Mouse (Mus musculus) hindbrain, embryonic 10.5 days (tissue): Measurements from ENCODE around the gene Nfib. TPM values are rescaled to one million over a fixed set of nuclear protein-coding genes. Genes with fewer than 3 reads are reported as not detected.
A peak's percentile ranks its signal among the peaks of the same experiment; 100 is the strongest.

ENCODE experiments used
- DNase-seq: peaks from one replicate; pipeline ENCODE4 v3.0.0-alpha.2; 2017; ENCODE audit warnings: low spot score
- H3K27ac ChIP-seq: fragments of 300-500 bp; sonication (generic); 2 replicates; pipeline ENCODE4 v1.5.1; 2016; ENCODE audit warnings: mild to moderate bottlenecking, moderate library complexity
- H3K27me3 ChIP-seq: fragments of 300-500 bp; sonication (generic); 2 replicates; pipeline ENCODE4 v1.6.1; 2016; ENCODE audit warnings: mild to moderate bottlenecking; ENCODE audit not compliant: poor library complexity, insufficient read depth, severe bottlenecking
- H3K36me3 ChIP-seq: fragments of 300-500 bp; sonication (generic); 2 replicates; pipeline ENCODE4 v1.6.1; 2016; ENCODE audit warnings: mild to moderate bottlenecking, moderate library complexity
- H3K4me1 ChIP-seq: fragments of 300-500 bp; sonication (generic); replicated peaks from 2 replicates; pipeline ENCODE4 v1.6.1; 2016; ENCODE audit warnings: mild to moderate bottlenecking
- H3K4me3 ChIP-seq: fragments of 300-500 bp; sonication (generic); 2 replicates; pipeline ENCODE4 v1.5.1; 2016; ENCODE audit warnings: mild to moderate bottlenecking, moderate library complexity
- H3K9me3 ChIP-seq: fragments of 300-500 bp; sonication (generic); 2 replicates; pipeline ENCODE4 v1.6.1; 2016; ENCODE audit warnings: mild to moderate bottlenecking, moderate library complexity
- WGBS: fragments of 180-500 bp; shearing (Covaris S2); methylation state at CpG from one replicate; pipeline ENCODE4 v1.1.7; 2016; 5-methylcytosine and 5-hydroxymethylcytosine counted together
- polyA plus RNA-seq: library from polyadenylated mRNA; unstranded; fragments of >200 nt; fragmentation: Nextera tagmentation; extraction: Ambion mirVana; gene quantifications from 2 replicates; pipeline ENCODE4 v1.2.1, GENCODE M21; 2016

The Nfib gene
- polyA plus RNA-seq, 1 experiment from 2014 or later: 17.3 TPM

DNA sequence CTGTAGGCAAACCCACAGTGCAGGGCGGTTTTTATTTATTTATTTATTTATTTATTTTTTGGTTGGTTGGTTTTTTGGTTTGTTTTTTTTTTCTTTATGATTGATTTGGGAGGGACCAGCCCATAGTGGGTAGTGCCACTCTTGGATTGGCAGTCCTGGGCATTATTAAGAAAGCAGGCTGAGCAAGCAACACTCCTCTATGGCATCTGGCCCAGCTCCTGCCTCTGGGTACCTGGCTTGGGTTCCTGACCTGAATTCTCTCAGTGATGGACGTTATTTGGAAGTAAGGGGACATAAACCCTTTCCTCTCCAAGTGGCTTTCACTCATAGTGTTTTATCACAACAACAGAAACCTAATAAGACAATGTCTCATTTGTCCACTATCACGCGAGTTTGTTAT is 309.5 kb downstream of the Nfib start:
- Histone ChIP-seq H3K27me3 (peaks cover 4% of the 10 kb centered on the region; the same call in 1 of the 2 replicates), H3K4me3 (no peak overlapping the region), H3K4me1 (peaks cover 12% of the 10 kb centered on the region), H3K27ac (no peak overlapping the region), H3K9me3 (no peaks in the 10 kb centered on the region), H3K36me3 (no peaks in the 10 kb centered on the region)
- 83% methylated on average over 4 of the region's 4 CpGs for WGBS
- no peak for DNase-seq

DNA sequence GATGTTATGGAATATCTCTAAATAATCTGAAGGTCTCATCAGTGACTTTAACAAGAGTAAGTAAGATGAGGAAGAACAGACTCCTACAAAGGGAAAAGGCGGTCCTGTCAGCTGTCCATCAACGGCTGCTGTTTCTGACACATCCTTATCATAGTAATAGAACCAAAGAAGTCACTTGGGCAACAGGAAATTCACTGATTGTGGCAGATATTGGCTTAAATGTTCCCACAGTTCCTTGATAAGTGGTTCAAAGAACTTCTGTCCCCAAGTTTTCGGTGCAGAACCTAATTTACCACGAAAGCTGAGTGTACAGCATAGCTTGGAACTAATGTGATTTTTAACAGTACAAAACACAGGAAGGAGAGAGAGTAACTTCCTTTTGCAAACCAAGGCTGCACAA is 311.2 kb downstream of the Nfib start:
- Histone ChIP-seq H3K27ac (no peak overlapping the region), H3K27me3 (no peaks in the 10 kb centered on the region), H3K36me3 (no peaks in the 10 kb centered on the region), H3K4me3 (no peak overlapping the region), H3K9me3 (no peaks in the 10 kb centered on the region), H3K4me1 (no peaks in the 10 kb centered on the region)
- 88% methylated on average over 4 of the region's 4 CpGs for WGBS
- DNase-seq: no peak

DNA sequence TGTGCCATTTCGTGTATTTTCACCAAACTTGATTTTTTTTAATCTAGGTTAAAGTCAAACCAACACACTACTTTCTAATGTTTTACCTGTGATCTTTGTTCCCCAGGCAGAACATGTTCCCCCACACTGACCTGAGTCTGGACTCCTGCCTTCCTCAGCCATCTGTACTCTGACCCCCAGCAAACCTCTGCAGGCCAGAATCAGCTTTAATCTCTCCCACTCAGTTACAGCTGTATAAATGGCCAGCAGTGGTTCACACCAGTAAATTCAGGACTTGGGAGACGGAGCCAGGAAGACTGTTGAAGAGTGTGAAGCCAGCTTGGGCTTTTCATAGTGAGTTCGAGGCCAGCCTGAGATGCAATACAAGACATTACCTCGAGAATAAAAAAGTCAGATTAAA is 312.5 kb downstream of the Nfib start:
- Histone ChIP-seq H3K36me3 (no peaks in the 10 kb centered on the region), H3K27me3 (no peaks in the 10 kb centered on the region), H3K9me3 (no peaks in the 10 kb centered on the region), H3K27ac (no peak overlapping the region), H3K4me1 (no peaks in the 10 kb centered on the region), H3K4me3 (no peak overlapping the region)
- WGBS: 83% methylated on average over 4 of the region's 4 CpGs
- DNase-seq: no peak

DNA sequence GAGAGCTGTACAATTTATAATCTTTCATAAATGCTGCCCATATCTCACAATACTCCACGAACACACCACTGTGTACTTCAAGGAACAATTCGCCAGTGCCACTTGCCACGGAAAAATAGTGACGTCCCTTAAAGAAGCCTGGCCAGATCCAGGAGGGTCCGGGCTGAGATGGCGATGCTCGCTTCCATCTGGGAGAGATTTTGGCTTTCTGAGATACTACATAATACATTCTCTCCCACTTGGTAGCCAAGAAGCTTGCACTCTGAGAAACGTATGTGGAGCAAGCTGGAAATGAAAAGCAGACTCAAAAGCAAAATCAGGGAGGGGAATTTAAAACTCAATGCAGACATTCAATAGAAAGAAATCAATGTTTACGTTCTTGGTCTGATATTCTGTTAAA is 313.1 kb downstream of the Nfib start:
- H3K27ac ChIP-seq: no peak overlapping the region
- no peaks in the 10 kb centered on the region for H3K27me3 ChIP-seq
- H3K9me3 ChIP-seq: no peaks in the 10 kb centered on the region
- 84% methylated on average over 9 of the region's 9 CpGs for WGBS
- H3K4me3 ChIP-seq: no peak overlapping the region
- no peak for DNase-seq
- H3K36me3 ChIP-seq: no peaks in the 10 kb centered on the region
- no peaks in the 10 kb centered on the region for H3K4me1 ChIP-seq

DNA sequence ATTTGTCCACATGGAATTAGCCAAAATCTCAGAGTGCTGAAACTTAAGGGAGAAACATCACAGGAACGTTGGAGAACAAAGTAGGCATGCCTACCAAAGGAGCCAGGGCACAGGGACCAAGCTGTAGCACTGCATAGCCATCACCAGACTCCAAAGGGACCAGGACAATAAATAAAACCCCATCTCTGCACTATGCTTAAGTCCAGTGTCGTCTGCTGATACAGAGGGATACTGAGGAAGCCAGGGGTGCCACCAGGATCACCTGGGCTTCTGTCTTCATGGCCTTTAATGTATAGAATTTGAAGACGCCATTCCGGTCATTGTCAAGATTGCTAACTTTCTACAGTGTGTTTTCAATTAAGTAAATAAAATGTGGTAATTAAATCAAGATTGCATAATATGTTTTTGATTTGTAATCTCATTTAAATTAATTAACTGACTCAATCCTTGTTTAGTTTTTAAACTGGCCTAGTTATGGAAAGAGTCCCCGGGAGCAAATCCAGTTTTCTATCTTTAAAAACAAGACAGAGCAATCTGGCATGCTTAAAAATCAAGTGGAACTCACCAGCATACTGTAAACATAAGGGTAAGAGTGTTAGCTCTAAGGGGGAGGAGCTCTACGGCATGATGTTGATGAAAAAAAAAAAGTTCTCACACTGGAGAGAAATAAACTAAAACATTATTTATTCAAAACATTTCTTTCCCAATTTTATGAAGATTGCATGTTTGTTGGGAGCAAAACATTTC is 313.7 kb downstream of the Nfib start:
- H3K36me3 ChIP-seq: no peaks in the 10 kb centered on the region
- no peaks in the 10 kb centered on the region for H3K27me3 ChIP-seq
- DNase-seq: no peak
- H3K4me1 ChIP-seq: no peaks in the 10 kb centered on the region
- 83% methylated on average over 6 of the region's 6 CpGs for WGBS
- H3K4me3 ChIP-seq: no peak overlapping the region
- H3K27ac ChIP-seq: no peak overlapping the region
- H3K9me3 ChIP-seq: no peaks in the 10 kb centered on the region

DNA sequence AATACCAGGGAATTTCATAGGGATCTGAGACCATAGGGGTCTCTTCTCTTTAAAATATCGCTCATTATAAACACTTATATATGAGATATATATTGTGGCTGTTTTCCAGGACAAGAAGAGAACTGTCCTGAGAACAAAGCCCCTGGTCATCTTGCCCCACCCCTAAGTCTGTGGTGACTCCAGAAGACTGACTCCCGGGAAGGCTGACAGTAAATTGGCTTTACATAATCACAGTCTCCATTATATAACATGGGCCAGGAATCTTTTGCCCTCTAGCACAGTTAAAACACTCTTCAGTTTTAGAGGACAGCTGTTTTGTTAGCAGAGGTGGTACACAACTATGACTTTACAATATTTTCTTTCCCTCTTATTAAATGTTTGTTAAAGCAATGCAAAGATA is 315.0 kb downstream of the Nfib start:
- Histone ChIP-seq H3K4me3 (no peak overlapping the region), H3K27ac (no peak overlapping the region), H3K9me3 (no peaks in the 10 kb centered on the region), H3K36me3 (no peaks in the 10 kb centered on the region), H3K4me1 (no peaks in the 10 kb centered on the region), H3K27me3 (no peaks in the 10 kb centered on the region)
- WGBS: 61% methylated on average over 2 of the region's 2 CpGs
- no peak for DNase-seq

DNA sequence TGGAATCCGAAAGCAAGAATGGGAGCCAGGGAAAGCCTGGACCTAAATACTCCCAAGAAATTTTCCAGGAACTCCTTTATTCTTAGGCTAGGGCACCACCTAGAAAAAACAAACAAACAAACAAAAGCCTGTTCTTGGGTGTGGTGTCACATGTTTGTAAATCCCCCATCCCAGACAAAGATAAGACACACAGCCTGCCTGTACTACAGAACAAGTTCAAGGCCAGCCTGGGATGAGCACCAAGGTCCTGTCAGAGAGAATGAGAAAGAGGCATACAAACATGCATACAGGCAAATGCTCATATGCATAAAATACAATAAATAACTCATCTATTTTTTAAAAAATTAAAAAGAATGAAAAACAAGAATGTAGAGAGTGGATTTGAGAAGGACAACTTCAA is 315.7 kb downstream of the Nfib start:
- Histone ChIP-seq H3K9me3 (no peaks in the 10 kb centered on the region), H3K4me1 (no peaks in the 10 kb centered on the region), H3K27ac (no peak overlapping the region), H3K36me3 (no peaks in the 10 kb centered on the region), H3K4me3 (no peak overlapping the region), H3K27me3 (no peaks in the 10 kb centered on the region)
- 92% methylated on average over 1 of the region's 1 CpGs for WGBS
- no peak for DNase-seq

DNA sequence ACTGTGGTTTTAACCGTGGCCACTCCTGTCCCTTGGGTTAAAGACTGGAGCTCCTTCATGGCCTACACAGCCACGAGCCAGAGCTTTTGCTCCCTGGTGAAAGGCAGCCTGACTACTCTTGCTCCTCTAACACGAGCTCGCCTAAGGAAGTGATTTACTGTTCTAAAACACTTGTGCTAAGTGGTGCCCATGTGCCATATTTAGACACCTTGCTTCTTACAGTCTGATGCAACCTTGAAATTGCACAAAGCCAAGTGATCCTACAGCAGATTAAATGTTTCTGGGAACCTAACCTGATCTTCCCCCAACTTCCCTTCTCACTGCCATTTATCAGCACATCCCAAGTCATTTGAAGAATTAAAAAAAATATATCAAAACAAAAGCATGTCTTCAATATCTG is 317.9 kb downstream of the Nfib start:
- H3K9me3 ChIP-seq: no peaks in the 10 kb centered on the region
- no peaks in the 10 kb centered on the region for H3K27me3 ChIP-seq
- WGBS: 86% methylated on average over 4 of the region's 4 CpGs
- no peak for DNase-seq
- no peak overlapping the region for H3K27ac ChIP-seq
- H3K36me3 ChIP-seq: no peaks in the 10 kb centered on the region
- H3K4me3 ChIP-seq: no peak overlapping the region
- no peaks in the 10 kb centered on the region for H3K4me1 ChIP-seq

DNA sequence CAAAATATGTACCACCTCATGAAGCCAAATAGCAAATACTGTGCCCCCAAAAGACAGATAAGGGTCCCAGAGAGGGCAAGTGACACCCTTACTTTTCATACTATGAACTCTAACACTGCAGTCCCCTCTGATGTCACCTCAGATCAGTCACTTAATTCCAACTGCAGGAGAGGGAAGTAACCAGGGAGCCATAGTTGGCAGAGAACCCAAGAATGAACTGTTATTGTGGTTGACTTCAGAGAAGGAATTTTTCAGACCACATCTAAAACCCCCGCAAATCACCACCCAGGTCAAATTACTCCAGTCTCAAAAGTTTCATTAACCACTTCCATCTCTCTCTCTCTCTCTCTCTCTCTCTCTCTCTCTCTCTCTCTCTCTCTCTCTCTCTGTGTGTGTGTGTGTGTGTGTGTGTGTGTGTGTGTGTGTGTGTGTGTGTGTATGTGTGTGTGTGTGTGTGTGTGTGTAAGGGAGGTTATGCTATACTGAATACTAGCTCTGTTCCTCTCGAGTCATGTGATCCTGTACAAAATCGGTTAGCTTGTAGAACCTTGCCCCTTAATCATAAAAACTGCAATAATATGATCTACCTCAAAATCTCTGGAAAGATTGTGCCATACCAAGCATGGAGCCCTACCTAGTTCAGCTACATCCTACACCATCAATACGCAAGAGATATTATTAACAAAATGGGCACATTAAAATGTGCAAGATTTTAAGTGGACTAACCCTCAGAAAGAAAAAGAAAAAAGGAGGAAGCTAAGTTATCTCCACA is 319.1 kb downstream of the Nfib start:
- Histone ChIP-seq H3K27ac (peak overlapping the region; percentile 23; the same call in 1 of the 2 replicates), H3K27me3 (no peaks in the 10 kb centered on the region), H3K4me3 (no peak overlapping the region), H3K4me1 (no peaks in the 10 kb centered on the region), H3K36me3 (no peaks in the 10 kb centered on the region), H3K9me3 (no peaks in the 10 kb centered on the region)
- WGBS: 88% methylated on average over 4 of the region's 4 CpGs
- DNase-seq: no peak

DNA sequence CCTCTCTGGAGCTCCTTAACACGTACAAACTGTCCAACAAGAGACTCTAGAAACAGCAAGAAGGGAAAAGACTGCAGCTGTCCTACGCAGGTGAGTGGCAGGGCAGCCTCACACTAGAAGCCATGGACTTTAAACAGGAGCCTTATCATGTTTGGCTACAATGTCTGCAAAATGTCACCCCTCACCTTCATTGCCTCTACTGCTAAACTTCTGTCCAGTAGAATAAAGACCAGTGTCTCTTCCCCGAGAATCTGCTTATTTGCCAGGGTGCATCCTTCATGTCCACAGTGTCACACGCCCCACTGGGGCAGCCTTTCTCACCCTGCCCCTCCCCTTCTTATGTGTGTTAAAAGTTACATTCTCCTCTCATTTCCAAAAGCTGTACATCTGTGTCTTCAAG is 319.9 kb downstream of the Nfib start:
- WGBS: 83% methylated on average over 4 of the region's 4 CpGs
- H3K4me1 ChIP-seq: no peaks in the 10 kb centered on the region
- no peak overlapping the region for H3K27ac ChIP-seq

DNA sequence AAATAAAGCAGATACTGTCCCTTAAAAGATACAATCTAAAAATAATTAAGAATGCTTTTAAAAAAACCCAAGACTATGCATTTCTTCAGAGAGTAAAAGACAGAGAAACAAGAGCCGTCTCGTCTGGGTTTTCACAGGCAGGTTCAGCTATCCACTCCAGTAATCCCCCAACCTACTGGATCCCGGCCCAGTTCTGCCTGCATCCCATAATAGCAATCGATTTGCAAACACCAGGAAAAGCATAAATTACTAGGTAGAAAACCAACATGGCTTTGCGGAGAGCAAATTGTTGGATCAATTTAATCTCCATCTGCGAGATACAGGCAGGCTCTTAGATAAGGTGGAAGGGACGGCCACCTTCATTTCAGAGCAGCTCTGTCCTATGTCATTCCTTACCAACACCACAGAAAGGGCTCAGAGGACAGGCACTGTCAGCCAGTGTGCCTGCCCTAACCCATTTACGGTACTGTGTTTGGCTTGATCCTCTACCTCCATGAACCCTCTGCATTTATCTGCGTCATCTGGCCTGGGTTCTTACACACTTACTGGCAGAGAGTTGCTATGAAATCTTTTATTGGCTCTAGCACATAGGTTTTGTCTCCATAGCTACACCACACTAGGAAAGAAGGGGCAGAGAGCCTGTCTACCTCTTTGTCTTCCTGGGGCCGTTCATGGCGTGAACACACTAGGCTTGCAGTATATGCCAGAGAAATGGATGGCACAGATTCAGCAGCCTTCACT is 321.4 kb downstream of the Nfib start:
- Histone ChIP-seq H3K9me3 (no peaks in the 10 kb centered on the region), H3K36me3 (no peaks in the 10 kb centered on the region), H3K4me3 (no peak overlapping the region), H3K27me3 (no peaks in the 10 kb centered on the region), H3K4me1 (no peaks in the 10 kb centered on the region), H3K27ac (peak overlapping the region; percentile 5; the same call in 1 of the 2 replicates)
- DNase-seq: no peak
- WGBS: 91% methylated on average over 11 of the region's 11 CpGs

More for the DNA sequence above, 319.9 kb downstream of the Nfib start:
- H3K4me3 ChIP-seq: no peak overlapping the region
- no peaks in the 10 kb centered on the region for H3K36me3 ChIP-seq
- no peaks in the 10 kb centered on the region for H3K27me3 ChIP-seq
- H3K9me3 ChIP-seq: no peaks in the 10 kb centered on the region
- DNase-seq: no peak

DNA sequence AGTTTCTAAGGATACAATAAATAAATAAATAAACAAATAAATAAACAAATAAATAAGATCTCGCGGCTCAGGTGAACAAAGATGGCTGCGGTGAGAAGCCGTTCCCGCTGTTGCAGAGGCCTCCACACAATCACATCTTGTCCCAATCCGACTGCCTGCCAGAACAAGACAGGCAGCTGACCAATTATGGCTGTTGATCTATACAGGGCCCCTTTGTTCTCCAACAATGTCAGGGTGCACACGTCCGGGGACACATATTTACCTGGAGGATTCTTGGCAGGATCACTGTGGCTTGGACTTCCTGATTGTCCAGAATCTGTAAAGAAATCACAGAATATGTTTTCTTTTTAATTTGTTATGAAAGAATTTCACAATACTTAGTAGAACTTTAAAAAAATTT is 322.2 kb downstream of the Nfib start:
- no peaks in the 10 kb centered on the region for H3K36me3 ChIP-seq
- no peak overlapping the region for H3K4me3 ChIP-seq
- no peak overlapping the region for H3K27ac ChIP-seq
- 78% methylated on average over 8 of the region's 8 CpGs for WGBS
- H3K9me3 ChIP-seq: no peaks in the 10 kb centered on the region
- no peak for DNase-seq
- H3K27me3 ChIP-seq: no peaks in the 10 kb centered on the region
- no peaks in the 10 kb centered on the region for H3K4me1 ChIP-seq

DNA sequence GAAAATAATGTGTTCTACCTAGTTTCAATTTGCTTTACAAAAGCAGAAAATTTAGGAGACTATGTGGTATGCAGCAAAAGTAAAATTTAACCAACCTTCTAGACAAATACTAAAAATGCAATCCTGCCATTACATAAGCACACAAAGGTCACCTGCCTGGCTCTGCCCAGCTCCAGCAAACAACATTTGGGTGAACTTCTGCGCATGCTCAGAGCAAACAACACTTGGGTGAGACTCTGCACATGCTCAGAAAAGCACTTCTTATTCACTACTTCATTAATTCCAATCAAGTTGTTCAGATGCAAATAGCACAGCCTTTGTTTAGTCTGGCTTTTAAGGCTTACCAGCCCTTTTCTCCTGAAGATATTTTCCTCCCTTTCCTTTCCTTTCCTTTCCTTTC is 323.8 kb downstream of the Nfib start:
- Histone ChIP-seq H3K27me3 (no peaks in the 10 kb centered on the region), H3K4me3 (no peak overlapping the region), H3K9me3 (no peaks in the 10 kb centered on the region), H3K36me3 (no peaks in the 10 kb centered on the region), H3K27ac (no peak overlapping the region), H3K4me1 (no peaks in the 10 kb centered on the region)
- DNase-seq: no peak
- 70% methylated on average over 1 of the region's 1 CpGs for WGBS
